Mouse (Mus musculus) ES-Bruce4 (cell line): ENCODE measurements around the gene Gas7.

Experiments
- CTCF ChIP-seq: IDR thresholded peaks from one replicate; pipeline ENCODE4 v1.8.1; 2011; ENCODE audit warnings: low read depth, low read length
- POLR2A ChIP-seq: IDR thresholded peaks from one replicate; pipeline ENCODE4 v1.8.1; 2011; ENCODE audit warnings: low read length; ENCODE audit not compliant: insufficient read depth

DNA sequence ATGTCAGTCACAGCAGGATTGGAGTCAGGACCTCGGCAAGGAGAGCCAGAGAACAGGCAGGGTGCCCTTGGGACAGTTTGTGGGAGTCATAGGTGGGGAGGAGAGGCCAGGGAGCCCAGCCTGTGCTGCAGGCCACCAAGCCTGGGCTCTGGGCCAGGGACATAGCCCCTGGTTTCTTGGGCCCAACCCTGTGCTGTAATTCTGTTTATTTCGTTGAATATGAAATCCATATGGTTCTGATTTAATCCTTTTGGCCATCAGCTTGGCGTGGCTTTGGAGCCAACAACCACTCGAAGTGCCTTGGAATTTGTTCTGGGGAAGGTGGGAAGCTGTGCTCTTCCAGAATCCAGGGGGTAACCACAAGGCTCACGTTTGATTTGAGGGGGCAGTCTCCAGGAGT lies 113.6 kb downstream of the Gas7 start:
- TF ChIP-seq POLR2A (no peak), CTCF (no peak)
